Mouse (Mus musculus) heart, postnatal 36 days (tissue): ENCODE results near the gene Cyp1b1. TPM values are rescaled to one million over a fixed set of nuclear protein-coding genes. Genes with fewer than 3 reads are reported as not detected.

Experiments used
- DNase-seq, 2 experiments: peaks; one replicate each; pipeline ENCODE4 v3.0.0; 2021 to 2022
- intact Hi-C: fragments of 180-260 bp; cut with DNase I; formaldehyde crosslinking; loops from one replicate; pipeline ENCODE4 v1.15.1; 2025
- total RNA-seq, 2 experiments: library from RNA; stranded (reverse); gene quantifications; 2 replicates each; pipeline ENCODE4 v1.2.3; 2021

The Cyp1b1 gene
- 1 to 10 TPM; 5.1 to 5.5 TPM for total RNA-seq

DNA sequence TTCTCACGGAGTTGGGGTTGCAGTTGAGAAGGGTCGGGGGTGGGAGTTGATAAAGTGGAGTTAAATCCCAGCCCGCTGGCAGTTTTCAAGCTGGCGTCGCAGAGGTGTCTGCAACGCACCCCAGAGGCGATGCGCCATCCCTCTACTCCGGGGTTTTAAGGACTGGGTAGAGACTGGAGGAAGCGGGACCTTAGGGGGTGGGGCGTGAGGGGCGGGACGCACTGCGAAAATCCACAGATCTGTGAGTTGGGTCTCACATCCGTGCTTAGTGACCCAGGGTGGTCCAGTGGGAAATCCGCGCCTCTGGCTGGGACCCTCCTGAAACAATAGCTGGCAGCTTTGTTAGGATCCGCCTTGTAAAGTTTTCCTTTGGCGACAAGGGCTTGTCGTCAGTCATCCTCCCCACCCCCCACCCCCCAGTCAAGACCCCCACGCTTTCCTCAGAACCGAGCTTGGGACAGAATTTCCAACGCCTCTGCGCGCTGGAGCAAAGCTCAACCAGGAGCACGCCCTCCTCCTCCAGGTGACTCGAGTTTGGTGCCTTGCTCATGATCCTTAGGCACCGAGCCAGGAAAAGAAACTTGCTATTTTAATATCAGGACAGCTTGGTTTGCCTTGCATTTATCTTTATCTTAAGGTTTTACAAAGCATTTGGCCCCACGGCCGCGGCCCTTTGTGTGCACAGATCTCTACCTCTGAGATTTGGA, at the start of gene Cyp1b1:
TSS of gene Cyp1b1 (minus strand) at position 131 of the 707 bp plus-strand sequence.
- intact Hi-C loops = loop anchor here (2.0 to 5.0 kb wide), 3 partner anchors 53 to 604 kb away; no protein-coding TSS in a partner anchor
- DNase-seq = peak; percentile 39 to 43

DNA sequence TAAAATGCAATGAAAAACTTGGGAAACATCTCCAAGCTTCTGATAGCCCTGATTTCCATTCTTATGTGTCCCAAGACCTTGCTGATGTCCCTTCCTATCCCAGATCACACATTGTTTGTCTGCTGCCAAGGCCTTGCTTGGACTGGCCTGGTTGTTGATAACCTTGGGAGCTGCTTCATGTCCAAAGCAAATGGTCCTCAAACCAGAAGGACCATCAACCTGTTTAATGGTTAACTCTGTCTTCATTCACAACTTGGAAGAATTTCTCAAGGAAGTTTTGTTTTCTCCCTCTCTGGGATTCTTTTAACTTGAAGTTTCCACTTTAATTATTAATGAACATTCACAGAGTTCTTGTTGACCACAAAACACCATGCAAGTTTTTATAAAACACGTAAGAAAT, 47.0 kb upstream of the Cyp1b1 start:
- DNase-seq = no peak
- intact Hi-C loops = no loop called here

DNA sequence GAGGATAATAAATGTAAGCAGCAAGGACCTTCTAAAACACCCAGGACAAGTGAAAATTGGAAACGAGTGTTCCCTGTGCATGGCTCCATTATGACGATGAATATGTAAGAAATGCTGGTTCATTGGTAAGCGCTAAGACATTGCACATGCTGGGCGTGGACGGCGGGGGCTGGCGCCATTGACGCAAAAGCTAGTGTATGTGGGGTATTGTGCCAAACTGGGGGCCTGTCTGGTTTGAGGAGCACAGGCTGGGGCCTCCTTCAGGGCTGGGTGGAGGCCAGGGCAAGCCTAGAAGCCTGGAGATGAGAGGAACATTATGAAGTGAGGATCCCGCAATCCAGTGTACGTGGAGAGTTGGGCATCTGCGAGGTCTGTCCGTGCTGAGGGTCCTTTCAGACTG, 39.0 kb upstream of the Cyp1b1 start:
- no peak for DNase-seq
- intact Hi-C loops = no loop called here

DNA sequence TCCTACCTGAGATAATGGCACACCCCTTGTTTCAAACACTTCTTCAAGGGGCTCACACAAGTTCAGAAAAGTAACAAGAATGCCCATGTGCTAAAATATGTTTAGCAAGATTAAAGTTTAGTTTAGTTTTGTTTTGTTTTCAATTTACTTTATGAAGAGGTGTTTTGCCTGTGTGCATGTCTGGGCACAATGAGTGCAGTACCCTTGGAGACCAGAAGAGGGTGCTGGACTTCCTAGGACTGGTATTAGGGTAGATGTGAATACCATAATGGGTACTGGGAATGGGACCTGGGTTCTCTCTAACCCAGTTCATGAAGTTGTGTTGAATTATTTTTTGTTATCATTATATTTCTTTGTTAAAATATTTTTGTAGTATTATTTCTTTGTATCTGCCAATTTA, 38.0 kb upstream of the Cyp1b1 start:
- intact Hi-C loops = no loop called here
- DNase-seq = no peak

DNA sequence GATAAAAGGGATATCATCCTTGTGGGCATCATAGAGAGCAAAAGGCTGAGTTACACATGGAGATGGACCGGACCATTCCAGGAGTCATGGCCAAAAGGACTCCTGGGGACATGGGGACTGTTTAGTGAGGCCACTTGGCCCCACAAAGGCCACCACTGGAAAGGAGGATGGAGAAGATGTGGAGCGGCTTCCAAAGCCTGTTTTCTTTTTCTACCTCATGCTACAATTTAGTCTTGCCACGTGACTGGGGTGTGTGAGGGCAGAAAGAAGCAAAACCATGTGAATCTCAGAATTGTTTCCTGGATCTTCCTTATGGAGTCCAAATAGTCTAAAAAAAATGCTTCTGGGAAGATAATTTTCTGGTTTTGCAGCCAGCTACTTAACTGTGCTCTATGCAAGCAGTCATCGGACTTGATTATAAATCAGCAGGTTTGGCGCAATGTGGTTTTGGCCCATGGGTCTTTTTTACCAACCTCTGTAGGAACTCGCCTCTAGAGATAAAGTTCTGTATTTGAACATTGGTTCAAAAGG, 36.9 kb upstream of the Cyp1b1 start:
- DNase-seq = no peak
- intact Hi-C loops = no loop called here

DNA sequence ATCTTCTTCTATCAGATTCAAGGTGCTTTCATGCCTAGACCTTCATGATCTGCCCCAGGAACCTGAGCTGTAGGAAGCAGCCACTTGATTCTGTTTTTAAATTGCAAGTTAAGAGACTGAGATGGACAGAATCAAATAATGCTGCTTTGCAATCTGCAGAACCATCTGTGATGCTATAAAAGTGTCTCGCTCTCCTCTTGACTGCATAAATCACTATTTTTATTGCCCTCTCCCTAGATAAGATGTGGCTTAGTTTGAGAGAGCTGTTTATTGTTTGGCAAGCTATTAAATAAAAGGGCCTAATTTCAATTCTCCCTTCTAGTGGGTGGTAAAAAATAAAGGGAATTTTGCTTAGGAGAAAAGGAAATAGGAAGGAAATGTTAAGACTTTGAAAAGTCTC, 34.8 kb upstream of the Cyp1b1 start:
- intact Hi-C loops = no loop called here
- no peak for DNase-seq

DNA sequence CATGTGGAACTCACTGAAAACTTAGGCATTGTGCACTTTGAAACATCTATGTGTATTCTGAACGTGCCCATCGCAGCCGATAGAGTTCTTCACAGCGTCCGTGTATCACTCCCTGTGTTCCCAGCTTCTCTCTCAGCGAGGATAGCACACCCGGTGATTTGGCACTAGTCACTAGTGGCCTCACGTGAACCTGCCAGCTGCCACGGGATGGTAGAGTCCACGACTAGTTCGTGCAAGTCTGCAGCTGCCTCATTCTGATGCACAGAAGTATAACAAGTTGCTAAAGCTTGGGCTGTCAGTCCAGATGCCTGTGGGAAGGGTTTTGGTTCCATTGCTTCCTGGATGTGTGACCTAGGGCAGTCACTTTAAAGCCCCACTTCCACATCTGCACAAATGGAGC, 32.1 kb upstream of the Cyp1b1 start:
- DNase-seq = no peak
- intact Hi-C loops = no loop called here

DNA sequence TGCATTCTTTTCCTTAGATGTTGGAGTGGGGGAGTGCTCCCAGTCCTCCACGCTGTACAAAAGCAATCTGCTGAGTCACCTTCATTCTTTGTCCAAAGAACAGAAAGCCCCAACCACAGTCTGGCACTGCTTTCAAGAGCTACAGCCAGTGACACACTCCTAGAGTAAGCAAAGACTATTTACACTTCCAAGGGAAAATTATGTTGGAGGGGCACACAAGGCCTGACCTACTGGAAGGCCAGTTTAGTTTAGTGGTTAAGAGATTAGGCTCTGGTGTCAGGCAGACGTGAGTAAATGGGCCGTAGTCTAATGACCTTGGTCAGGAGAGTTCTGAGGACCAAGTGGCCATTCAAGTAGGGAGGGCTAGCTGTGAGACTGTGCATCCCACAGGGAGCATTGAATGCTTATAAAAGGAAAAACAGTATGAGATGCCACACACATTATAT, 31.3 kb upstream of the Cyp1b1 start:
- DNase-seq = no peak
- intact Hi-C loops = no loop called here

DNA sequence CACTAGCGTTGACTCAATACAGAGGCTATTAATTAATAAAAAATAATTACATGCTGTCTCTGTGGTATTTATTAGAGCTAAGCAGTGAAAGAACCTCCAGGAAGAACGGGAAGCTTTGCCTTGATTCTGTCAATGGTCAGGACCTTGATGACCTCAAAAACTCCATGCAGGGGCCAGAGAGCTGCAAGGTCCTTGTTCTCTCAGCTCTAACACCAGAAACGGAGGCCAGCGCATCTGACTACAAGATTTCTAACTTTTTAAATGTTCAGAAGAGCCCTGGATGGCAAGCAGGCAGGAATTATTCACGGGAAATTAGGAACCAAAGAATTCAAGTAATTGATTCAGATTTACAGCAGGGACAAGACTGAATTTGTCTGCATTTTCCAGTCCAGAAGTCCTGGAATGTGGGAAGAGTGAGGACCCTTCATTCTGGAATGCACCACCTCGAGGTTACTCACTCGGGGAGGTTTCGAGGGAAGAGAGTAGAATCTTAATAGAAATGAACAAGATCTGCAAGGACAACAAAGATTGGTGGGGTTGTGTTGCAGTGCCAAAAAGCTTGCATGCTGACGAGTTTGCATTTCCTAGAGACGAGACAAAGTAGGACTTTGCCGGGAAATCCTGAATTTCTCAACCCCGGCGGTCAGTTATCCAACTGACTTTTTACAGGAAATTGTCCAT, 30.3 kb upstream of the Cyp1b1 start:
- DNase-seq = no peak
- intact Hi-C loops = no loop called here

DNA sequence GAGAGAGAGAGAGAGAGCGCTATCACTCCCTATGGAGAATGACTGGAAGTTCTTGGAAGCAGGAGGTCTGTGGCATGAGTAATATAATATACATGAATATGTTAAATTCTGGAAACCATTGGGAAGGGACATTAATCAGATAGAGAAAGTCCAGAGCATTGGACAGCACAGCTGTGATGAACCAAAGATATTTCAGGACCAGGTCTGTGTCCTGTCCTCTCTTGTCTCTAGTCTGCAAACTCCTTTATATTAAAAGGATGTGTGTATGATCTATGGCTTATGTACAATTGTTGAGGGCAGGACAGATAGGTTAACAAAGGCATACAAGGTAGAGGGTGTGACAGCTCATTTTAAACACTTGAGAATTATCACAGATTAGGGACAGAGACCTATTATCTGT, 28.6 kb upstream of the Cyp1b1 start:
- intact Hi-C loops = no loop called here
- DNase-seq = no peak

DNA sequence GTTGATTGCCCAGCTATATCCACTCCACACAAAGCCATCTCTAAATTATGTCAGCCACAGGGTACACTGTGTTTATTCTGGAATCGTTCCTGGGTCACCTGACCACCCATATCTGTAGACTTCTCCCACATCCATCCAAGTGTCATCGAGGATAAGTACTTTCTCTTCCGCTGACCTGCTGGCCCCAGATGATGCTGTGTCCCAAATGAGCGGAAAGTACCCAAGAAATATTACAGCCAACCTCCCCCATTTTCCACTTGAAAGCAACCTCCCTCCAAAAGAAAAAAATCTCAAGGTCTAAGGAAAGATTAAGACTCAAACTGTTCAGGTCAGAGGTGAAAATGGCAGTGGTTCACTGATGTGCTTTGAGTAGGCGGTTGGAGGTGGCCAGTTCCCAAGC, 27.8 kb upstream of the Cyp1b1 start:
- no peak for DNase-seq
- intact Hi-C loops = no loop called here

DNA sequence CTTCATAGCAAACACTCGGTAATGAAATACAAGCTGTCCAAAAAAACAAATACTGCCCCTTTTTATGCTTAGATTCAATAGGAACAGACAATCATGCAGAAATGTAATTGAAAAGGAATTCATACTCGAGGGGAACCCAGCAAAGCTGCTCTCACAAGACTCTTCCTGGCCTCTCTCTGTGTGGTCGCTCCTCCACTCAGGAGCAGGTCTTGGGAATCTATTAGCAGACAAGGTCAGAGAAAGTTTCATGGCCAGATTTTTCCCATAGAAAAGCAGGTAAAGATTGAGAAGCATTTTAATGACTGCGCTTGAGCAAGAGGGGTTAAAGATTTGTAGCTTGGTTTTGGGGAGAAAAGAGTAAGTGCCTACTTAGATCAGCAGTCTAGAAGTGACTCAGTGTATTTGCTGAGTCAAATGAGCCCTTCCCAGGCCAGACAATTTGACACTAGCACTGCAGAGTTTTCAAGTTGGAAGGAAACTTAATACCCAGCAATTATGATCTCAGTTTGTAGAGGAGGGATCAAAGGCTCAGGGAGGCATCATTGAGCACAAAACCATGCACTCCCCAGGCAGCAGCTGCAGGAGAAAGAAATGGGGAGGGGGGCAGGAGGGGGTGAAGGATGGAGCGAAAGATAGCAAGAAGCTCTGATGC, 24.1 kb upstream of the Cyp1b1 start:
- intact Hi-C loops = no loop called here

DNA sequence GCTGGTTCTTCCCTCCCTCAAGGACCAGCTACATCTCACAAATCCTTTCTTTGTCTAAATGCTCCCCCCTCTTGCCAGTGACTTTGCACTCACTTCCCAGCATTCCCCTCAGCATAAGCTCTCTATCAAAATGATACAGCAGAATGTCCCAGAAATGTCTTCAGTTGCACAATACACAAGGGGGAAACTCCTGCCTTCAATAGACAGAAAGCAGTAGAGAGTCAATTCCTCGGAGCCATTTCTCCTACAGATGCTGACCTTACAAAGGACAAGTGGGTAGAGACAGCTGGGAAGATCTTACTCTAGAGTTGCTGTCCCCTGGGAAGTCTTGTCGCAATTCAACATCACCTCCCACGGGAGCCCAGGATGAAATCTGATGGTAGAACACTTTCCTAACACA, 22.7 kb upstream of the Cyp1b1 start:
- intact Hi-C loops = no loop called here
- peak in 1 of 2 experiments; percentile 42 for DNase-seq

More for the DNA sequence above, 24.1 kb upstream of the Cyp1b1 start:
- DNase-seq = no peak

DNA sequence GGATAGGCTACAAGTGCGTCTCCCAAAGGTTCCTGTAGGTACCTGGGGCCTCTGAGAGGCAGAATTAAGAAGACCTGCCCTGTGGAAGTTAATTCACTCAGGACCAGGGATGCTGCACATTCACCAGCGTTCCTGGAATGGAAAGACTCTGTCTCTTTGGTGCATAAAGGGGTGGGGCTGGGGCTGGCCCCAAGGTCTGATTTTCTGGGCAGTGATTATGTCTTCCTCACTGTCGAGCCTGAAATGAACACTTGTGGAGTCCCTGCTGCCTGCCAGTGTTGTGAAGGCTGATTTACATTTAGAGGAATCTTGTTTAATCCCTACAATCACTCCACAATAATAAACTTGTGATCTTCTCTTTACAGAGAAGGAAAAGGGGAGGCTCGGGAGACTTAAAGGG, 18.2 kb upstream of the Cyp1b1 start:
- no peak for DNase-seq
- intact Hi-C loops = no loop called here

DNA sequence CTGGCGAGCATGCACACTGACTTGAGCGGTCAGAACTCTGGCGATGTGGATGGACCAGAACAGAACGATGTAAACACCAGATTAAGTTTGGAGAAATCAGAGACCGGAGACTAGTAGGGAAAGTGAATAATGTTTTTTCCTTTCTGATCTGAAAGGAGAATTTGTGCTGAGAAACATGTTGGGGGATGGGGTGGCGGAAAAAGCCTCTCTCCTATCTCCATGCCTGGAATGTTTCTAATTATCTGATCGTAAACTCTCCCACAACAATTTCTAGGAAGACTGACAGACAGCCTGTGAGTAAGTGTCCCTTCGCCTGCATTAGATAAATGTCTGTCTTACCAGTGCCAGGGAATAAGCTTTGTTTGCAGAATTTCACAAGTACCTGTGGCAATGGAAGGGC, 16.1 kb upstream of the Cyp1b1 start:
- DNase-seq = no peak
- intact Hi-C loops = no loop called here

DNA sequence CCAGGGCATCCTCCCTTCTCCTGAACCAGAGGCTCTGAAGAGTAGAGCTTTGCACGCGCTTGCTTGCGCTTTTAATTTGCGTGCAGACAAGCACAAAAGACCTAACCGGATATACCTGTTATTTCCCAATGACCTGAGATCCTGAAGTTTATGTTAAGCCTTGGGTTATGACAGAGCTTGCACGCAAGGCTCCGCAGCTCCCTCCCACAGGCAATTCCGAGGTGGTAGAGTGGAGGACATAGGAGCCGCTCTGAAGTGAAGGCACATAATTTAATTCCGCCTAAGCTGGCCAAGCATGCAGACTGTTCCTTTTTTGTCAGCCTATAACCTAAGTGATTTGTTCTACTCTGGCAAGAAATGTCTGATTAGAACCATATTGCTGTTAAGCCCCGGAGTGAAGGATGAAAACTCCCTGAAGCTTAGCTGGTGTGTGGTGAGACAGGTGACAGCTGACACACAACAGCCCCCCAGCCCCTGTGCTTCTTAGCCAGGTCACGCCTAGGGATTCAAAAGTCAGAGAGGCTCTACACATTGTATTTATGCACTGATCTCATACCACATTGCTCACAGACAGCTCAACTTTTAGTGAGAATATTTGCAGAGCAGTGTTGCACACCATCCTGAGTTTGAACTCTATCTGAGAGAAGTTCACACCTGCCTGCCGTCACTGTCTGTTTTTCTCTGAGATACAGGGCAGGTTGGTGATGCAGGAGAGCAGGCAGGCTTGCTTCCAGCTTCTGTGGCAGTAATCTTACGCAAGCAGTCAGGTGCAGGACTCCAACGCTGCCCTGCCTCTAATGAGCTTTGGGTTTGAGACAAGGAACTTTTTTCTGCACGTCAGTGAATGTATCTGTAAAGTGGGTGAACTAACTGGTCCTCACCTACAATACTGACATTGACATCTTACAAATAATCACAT, 14.0 kb upstream of the Cyp1b1 start:
- no peak for DNase-seq
- intact Hi-C loops = no loop called here

DNA sequence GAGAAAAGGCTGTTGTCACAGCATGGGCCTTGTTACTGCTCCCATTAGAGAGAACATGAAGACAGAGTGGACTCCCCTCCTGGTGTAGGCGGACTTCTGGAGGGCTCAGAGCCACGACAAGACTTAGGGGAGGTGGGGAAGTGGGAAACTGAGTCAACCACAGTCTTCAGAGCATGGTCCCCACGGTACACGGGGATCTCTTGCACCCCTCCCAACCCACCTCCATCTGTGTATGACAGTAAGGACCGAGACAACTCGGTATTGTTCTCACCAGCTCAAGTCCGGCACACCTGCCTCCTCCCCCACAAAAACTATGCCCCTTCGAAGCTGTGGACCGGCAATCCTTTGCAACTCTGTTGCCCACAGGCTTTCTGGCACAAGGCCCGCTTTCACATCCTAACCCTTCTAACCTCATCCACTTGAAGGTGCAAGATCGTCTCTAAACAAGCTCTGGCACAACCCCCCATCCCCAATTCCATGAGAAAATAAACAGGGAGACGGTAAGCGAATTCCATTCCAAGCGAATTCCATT, 13.3 kb upstream of the Cyp1b1 start:
- intact Hi-C loops = no loop called here
- DNase-seq = no peak

DNA sequence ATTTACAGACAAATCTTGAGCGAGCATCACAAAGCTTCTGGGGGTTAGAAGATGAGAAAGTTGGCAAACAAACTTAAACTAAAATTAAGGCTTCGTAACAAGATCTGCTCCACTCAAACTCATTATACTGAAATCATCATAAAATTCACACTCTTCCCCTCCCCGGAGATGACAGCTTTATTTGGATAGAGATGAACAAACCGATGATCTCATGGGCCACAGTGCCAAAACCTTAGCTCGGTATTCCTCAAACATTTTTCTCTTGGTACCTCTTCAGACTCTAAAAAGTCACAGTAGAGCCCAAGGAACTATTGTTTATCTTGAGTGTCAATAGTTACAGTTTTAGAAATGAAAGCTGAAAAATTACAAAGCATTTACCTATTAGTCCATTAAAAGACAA, 11.8 kb upstream of the Cyp1b1 start:
- intact Hi-C loops = no loop called here
- DNase-seq = no peak

DNA sequence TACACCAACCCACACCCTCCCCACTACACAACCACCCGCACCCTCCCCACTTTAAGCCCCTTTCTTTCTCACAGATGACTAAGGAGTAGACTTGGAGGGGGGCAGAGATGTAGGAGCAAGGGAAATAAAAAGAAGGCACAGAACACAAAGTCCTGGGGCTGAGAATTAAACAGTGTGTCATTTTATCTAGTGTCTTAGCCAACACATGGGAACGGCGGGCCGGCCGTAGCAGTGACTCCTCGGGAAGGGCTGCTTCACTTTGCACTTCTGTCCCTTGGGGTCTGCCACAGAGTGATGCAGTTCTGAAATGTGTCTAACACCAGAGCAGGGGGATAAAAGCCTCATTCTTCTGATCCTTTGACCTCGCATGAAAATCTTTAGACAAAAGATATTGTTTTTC, 5.8 kb upstream of the Cyp1b1 start:
- intact Hi-C loops = no loop called here
- DNase-seq = no peak

DNA sequence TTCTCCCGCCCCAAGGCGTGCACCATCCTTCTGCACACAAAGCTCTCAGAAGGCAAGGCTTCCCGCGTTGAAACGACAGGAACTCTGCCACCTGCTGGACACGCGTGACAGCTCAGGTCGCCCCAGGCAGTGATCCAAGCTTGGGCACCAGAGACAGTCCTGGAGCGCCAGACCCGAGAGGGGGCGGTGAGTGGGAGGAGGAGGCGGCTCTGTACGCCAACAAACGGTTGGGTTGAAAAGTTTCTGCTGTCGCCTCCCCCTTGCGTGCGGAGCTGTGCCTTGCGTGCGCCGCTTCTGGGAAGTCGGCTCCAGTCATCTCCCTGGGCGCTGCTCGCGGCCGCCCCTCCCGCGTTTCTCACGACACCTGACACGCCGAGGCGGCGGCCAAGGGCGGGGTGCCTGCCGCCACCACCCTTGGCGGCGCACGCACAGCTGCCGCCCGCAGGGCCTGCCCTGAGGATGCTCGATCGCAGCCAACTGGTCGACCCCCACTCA, 835 bp upstream of the Cyp1b1 start:
- intact Hi-C loops = loop anchor here (2.0 to 5.0 kb wide), 3 partner anchors 53 to 605 kb away; no protein-coding TSS in a partner anchor
- DNase-seq = peak; percentile 87
